Mouse (Mus musculus) olfactory bulb, adult 2 months (tissue): ENCODE measurements at regions not wholly inside any gene's neighbourhood (a gene's known extent, or its start where the extent isn't known, plus 50 kb on each side); places are given as distances from the start of the nearest gene placed in this dataset.

Source experiments
- CTCF ChIP-seq: fragments of 200-500 bp; IDR thresholded peaks from 2 replicates; pipeline ENCODE4 v1.5.1; 2012; ENCODE audit warnings: low read depth, mild to moderate bottlenecking, low read length, moderate library complexity; ENCODE audit not compliant: insufficient read depth
- POLR2A ChIP-seq: fragments of 200-500 bp; IDR thresholded peaks from 2 replicates; pipeline ENCODE4 v1.6.1; 2012; ENCODE audit warnings: mild to moderate bottlenecking, low read depth, low read length, moderate library complexity; ENCODE audit not compliant: insufficient read depth

DNA sequence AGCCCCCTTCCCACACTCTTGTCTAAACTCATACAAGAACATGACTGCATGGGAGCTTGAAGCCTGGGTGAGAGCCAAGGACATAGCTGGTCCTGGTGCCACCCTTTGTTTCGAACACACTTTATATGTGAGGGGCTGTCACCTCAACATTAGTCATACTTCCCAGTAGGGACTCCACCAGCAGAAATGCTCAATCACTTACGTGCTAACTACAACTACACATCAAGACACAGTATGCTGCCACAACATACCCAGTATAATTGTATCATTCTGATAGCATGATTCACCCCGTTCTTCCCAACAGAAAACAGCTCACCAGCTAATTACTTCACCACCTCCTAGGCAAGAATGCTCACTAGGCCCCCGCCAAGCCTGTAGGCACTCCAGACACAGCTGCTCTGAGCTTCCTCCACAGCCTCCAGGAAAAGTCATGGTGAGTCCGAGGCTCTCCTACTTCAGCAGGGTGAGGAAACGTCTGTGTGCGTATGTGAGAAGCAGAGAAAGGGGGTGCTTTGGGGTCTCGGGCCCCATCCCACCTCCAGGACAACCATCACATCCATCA, 70.6 kb upstream of the Bace2 start:
- TF ChIP-seq POLR2A (no peak), CTCF (no peak)
